Mouse (Mus musculus) MEL (cell line): ENCODE results near the gene Parm1. TPM values are rescaled to one million over a fixed set of nuclear protein-coding genes. Genes with fewer than 3 reads are reported as not detected.

Experiments
- DNase-seq: peaks from one replicate; pipeline ENCODE4 v3.0.0; 2011; ENCODE audit warnings: low read depth, low spot score
- H3K27ac ChIP-seq: 2 replicates; pipeline ENCODE4 v1.5.1; 2012; ENCODE audit warnings: low read depth, mild to moderate bottlenecking, control low read depth, low read length, moderate library complexity; ENCODE audit not compliant: control insufficient read depth
- H3K27me3 ChIP-seq, 2 experiments: fragments of 150-350 bp in 1 of 2; sonication (generic) in 1 of 2; 2 replicates each; pipeline ENCODE4 v1.6.1; 2012; ENCODE audit warnings: low read length in 2 of 2, mild to moderate bottlenecking in 2 of 2, improper control_type of control experiment in 1 of 2, moderate library complexity in 1 of 2; ENCODE audit not compliant: insufficient read depth in 2 of 2, control insufficient read depth in 1 of 2
- H3K36me3 ChIP-seq, 2 experiments: 2 replicates each; pipeline ENCODE4 v1.6.1; 2012 to 2014; ENCODE audit warnings: low read length in 2 of 2, improper control_type of control experiment in 1 of 2, inconsistent platforms in 1 of 2, mild to moderate bottlenecking in 1 of 2; ENCODE audit not compliant: insufficient read depth in 2 of 2, control insufficient read depth in 1 of 2
- H3K4me1 ChIP-seq, 2 experiments: fragments of 150-350 bp in 1 of 2; sonication (generic) in 1 of 2; 2 replicates each; pipeline ENCODE4 v1.6.1; 2012; ENCODE audit warnings: low read length in 2 of 2, improper control_type of control experiment in 1 of 2, mild to moderate bottlenecking in 1 of 2; ENCODE audit not compliant: insufficient read depth in 2 of 2, control insufficient read depth in 1 of 2
- H3K4me3 ChIP-seq, 2 experiments: fragments of 150-350 bp in 1 of 2; sonication (generic) in 1 of 2; 2 replicates each; pipeline ENCODE4 v1.5.1; 2012; ENCODE audit warnings: low read depth in 2 of 2, low read length in 2 of 2, mild to moderate bottlenecking in 2 of 2, moderate library complexity in 2 of 2, control low read depth in 1 of 2, improper control_type of control experiment in 1 of 2; ENCODE audit not compliant: control insufficient read depth in 1 of 2, insufficient read depth in 1 of 2
- H3K79me2 ChIP-seq: 2 replicates; pipeline ENCODE4 v1.6.1; 2012; ENCODE audit warnings: mild to moderate bottlenecking, low read length, moderate library complexity; ENCODE audit not compliant: control insufficient read depth, poor library complexity, insufficient read depth
- H3K9ac ChIP-seq: 2 replicates; pipeline ENCODE4 v1.6.1; 2012; ENCODE audit warnings: low read depth, mild to moderate bottlenecking, control low read depth, low read length, moderate library complexity; ENCODE audit not compliant: control insufficient read depth, poor library complexity, severe bottlenecking
- H3K9me3 ChIP-seq: fragments of 150-350 bp; sonication (generic); replicated peaks from 2 replicates; pipeline ENCODE4 v1.6.1; 2012; ENCODE audit warnings: mild to moderate bottlenecking, low read length, improper control_type of control experiment, moderate library complexity; ENCODE audit not compliant: insufficient read depth
- CHD1 ChIP-seq: IDR thresholded peaks from 2 replicates; pipeline ENCODE4 v1.6.1; 2012; ENCODE audit warnings: low read depth, mild to moderate bottlenecking, inconsistent platforms, low read length, improper control_type of control experiment
- ELF1 ChIP-seq: IDR thresholded peaks from 2 replicates; pipeline ENCODE4 v1.6.1; 2014; ENCODE audit warnings: low read depth, mild to moderate bottlenecking, inconsistent platforms, low read length, improper control_type of control experiment, moderate library complexity
- EP300 ChIP-seq, 2 experiments: IDR thresholded peaks; 2 replicates each; pipeline ENCODE4 v1.6.1; 2011; ENCODE audit warnings: improper control_type of control experiment in 2 of 2, low read length in 2 of 2, low read depth in 1 of 2, mild to moderate bottlenecking in 1 of 2
- ETS1 ChIP-seq: IDR thresholded peaks from 2 replicates; pipeline ENCODE4 v1.6.1; 2012; ENCODE audit warnings: low read depth, mild to moderate bottlenecking, inconsistent platforms, low read length, improper control_type of control experiment, moderate library complexity
- GABPA ChIP-seq: IDR thresholded peaks from 2 replicates; pipeline ENCODE4 v1.6.1; 2012; ENCODE audit warnings: low read depth, mild to moderate bottlenecking, inconsistent platforms, low read length, improper control_type of control experiment, moderate library complexity
- GATA1 ChIP-seq: IDR thresholded peaks from 2 replicates; pipeline ENCODE4 v1.6.1; 2011; ENCODE audit warnings: low read depth, low read length, improper control_type of control experiment
- JUND ChIP-seq: IDR thresholded peaks from 2 replicates; pipeline ENCODE4 v1.6.1; 2011; ENCODE audit warnings: low read depth, mild to moderate bottlenecking, improper control_type of control experiment, low read length
- KAT2A ChIP-seq: conservative IDR thresholded peaks from 2 replicates; pipeline ENCODE4 v1.6.1; 2012; ENCODE audit warnings: low read depth, low read length, improper control_type of control experiment, inconsistent platforms
- MAX ChIP-seq: IDR thresholded peaks from 2 replicates; pipeline ENCODE4 v1.6.1; 2011; ENCODE audit warnings: low read length, improper control_type of control experiment
- MAZ ChIP-seq: IDR thresholded peaks from 2 replicates; pipeline ENCODE4 v1.6.1; 2012; ENCODE audit warnings: low read depth, mild to moderate bottlenecking, inconsistent platforms, low read length, improper control_type of control experiment
- MEF2A ChIP-seq: IDR thresholded peaks from 2 replicates; pipeline ENCODE4 v1.6.1; 2014; ENCODE audit warnings: low read depth, mild to moderate bottlenecking, inconsistent platforms, low read length, improper control_type of control experiment; ENCODE audit not compliant: poor library complexity, insufficient replicate concordance, severe bottlenecking; ENCODE audit errors: extremely low read depth
- MXI1 ChIP-seq: IDR thresholded peaks from 2 replicates; pipeline ENCODE4 v1.6.1; 2011; ENCODE audit warnings: mild to moderate bottlenecking, low read depth, low read length, improper control_type of control experiment
- MYB ChIP-seq: IDR thresholded peaks from 2 replicates; pipeline ENCODE4 v1.6.1; 2011; ENCODE audit warnings: mild to moderate bottlenecking, low read depth, low read length, improper control_type of control experiment
- MYC ChIP-seq: IDR thresholded peaks from 2 replicates; pipeline ENCODE4 v1.6.1; 2011; ENCODE audit warnings: low read depth, mild to moderate bottlenecking, low read length, improper control_type of control experiment, moderate library complexity
- NRF1 ChIP-seq: IDR thresholded peaks from 2 replicates; pipeline ENCODE4 v1.6.1; 2014; ENCODE audit warnings: low read depth, mild to moderate bottlenecking, inconsistent platforms, low read length, improper control_type of control experiment, moderate library complexity; ENCODE audit not compliant: poor library complexity, insufficient read depth, severe bottlenecking
- POLR2A ChIP-seq, 2 experiments: IDR thresholded peaks; 2 replicates each; pipeline ENCODE4 v1.6.1; 2011 to 2012; ENCODE audit warnings: low read length in 2 of 2, mild to moderate bottlenecking in 2 of 2, control low read depth in 1 of 2, improper control_type of control experiment in 1 of 2, low read depth in 1 of 2, moderate library complexity in 1 of 2; ENCODE audit not compliant: control insufficient read depth in 1 of 2, insufficient read depth in 1 of 2, poor library complexity in 1 of 2
- POLR2AphosphoS2 ChIP-seq: IDR thresholded peaks from 2 replicates; pipeline ENCODE4 v1.6.1; 2011; ENCODE audit warnings: low read length, improper control_type of control experiment
- RCOR1 ChIP-seq: IDR thresholded peaks from 2 replicates; pipeline ENCODE4 v1.6.1; 2012; ENCODE audit warnings: low read depth, mild to moderate bottlenecking, inconsistent platforms, low read length, improper control_type of control experiment
- SIN3A ChIP-seq: IDR thresholded peaks from 2 replicates; pipeline ENCODE4 v1.6.1; 2012; ENCODE audit warnings: low read length, improper control_type of control experiment, inconsistent platforms
- TAL1 ChIP-seq: IDR thresholded peaks from 2 replicates; pipeline ENCODE4 v1.6.1; 2012; ENCODE audit warnings: mild to moderate bottlenecking, inconsistent platforms, low read length, moderate library complexity, mixed read lengths
- TCF12 ChIP-seq: IDR thresholded peaks from 2 replicates; pipeline ENCODE4 v1.6.1; 2014; ENCODE audit warnings: low read depth, mild to moderate bottlenecking, inconsistent platforms, low read length, improper control_type of control experiment, moderate library complexity
- UBTF ChIP-seq: IDR thresholded peaks from 2 replicates; pipeline ENCODE4 v1.6.1; 2012; ENCODE audit warnings: low read depth, mild to moderate bottlenecking, inconsistent platforms, low read length, improper control_type of control experiment, moderate library complexity, borderline replicate concordance; ENCODE audit not compliant: insufficient read depth
- USF1 ChIP-seq: IDR thresholded peaks from 2 replicates; pipeline ENCODE4 v1.6.1; 2014; ENCODE audit warnings: low read depth, mild to moderate bottlenecking, inconsistent platforms, low read length, improper control_type of control experiment, moderate library complexity
- ZC3H11A ChIP-seq: IDR thresholded peaks from 2 replicates; pipeline ENCODE4 v1.6.1; 2012; ENCODE audit warnings: low read depth, mild to moderate bottlenecking, inconsistent platforms, low read length, improper control_type of control experiment
- ZMIZ1 ChIP-seq: IDR thresholded peaks from 2 replicates; pipeline ENCODE4 v1.6.1; 2012; ENCODE audit warnings: low read depth, mild to moderate bottlenecking, inconsistent platforms, low read length, improper control_type of control experiment, moderate library complexity
- ZNF384 ChIP-seq: IDR thresholded peaks from 2 replicates; pipeline ENCODE4 v1.6.1; 2012; ENCODE audit warnings: low read depth, mild to moderate bottlenecking, inconsistent platforms, low read length, improper control_type of control experiment
- polyA plus RNA-seq, 2 experiments: library from polyadenylated mRNA; stranded (reverse) in 1 of 2; unstranded in 1 of 2; fragments of >175 nt in 1 of 2; fragments of >200 nt in 1 of 2; gene quantifications; 2 replicates each; pipeline versions ENCODE4 v1.2.1 to v1.2.4; 2012; ENCODE audit warnings: low replicate concordance in 2 of 2, low read depth in 1 of 2; ENCODE audit not compliant: insufficient read length in 2 of 2, insufficient read depth in 1 of 2, missing spikeins in 1 of 2
- total RNA-seq: library from RNA; depleted of rRNA; stranded (reverse); fragments of 300-350 nt; gene quantifications from 2 replicates; pipeline ENCODE4 v1.2.3, GENCODE M21; 2012

The Parm1 gene
- total and polyA plus RNA-seq, 3 experiments: 19.1 to 76.1 (median 41.0) TPM

GRCm38 (mm10) chr5:91607841-91608240, 90.4 kb downstream of the Parm1 start:
- Histone ChIP-seq H3K9me3 (no peaks in the 10 kb centered on the region), H3K27me3 (no peaks in the 10 kb centered on the region), H3K4me3 (no peak overlapping the region), H3K9ac (no peak overlapping the region), H3K27ac (no peak overlapping the region), H3K79me2 (no peaks in the 10 kb centered on the region), H3K36me3 (peaks cover 0 to 24% of the 10 kb centered on the region in 2 experiments; a peak in 3 of 4 replicates), H3K4me1 (peaks cover 0 to 3% of the 10 kb centered on the region in 2 experiments)
- no peak for DNase-seq
- TF ChIP-seq GABPA (no peak), EP300 (IDR thresholded peaks at IDR 0.05; ENCODE audit: low read depth in 1 of 2, low read length in 2 of 2) (no peak), RCOR1 (no peak), NRF1 (no peak), ZC3H11A (no peak), POLR2AphosphoS2 (no peak), UBTF (no peak)

GRCm38 (mm10) chr5:91609041-91609440, 91.6 kb downstream of the Parm1 start:
- Histone ChIP-seq H3K27me3 (no peaks in the 10 kb centered on the region), H3K27ac (no peak overlapping the region), H3K4me1 (peaks cover 0 to 3% of the 10 kb centered on the region in 2 experiments)
- TF ChIP-seq MAZ: no peak
- no peak for TF ChIP-seq CHD1
- TF ChIP-seq TCF12: no peak
- TF ChIP-seq ELF1: no peak
- TF ChIP-seq GATA1: no peak
- TF ChIP-seq MAX: no peak
- peak; percentile 37; the same call in 1 of the 2 replicates for TF ChIP-seq MYB
- TF ChIP-seq MYC: 0 out of 2 replicates have a peak, but pooled peaks have one; percentile 19
- no peak for TF ChIP-seq POLR2A (IDR thresholded peaks at IDR 0.05; ENCODE audit: control insufficient read depth in 1 of 2, insufficient read depth in 1 of 2, low read depth in 1 of 2, low read length in 2 of 2, poor library complexity in 1 of 2)
- TF ChIP-seq KAT2A: no peak
- no peak for TF ChIP-seq NRF1
- no peak for TF ChIP-seq SIN3A
- no peak for TF ChIP-seq TAL1
- TF ChIP-seq MEF2A: no peak
- TF ChIP-seq POLR2AphosphoS2: no peak
- 0 out of 2 replicates have a peak, but pooled peaks have one; percentile 24 for TF ChIP-seq RCOR1
- TF ChIP-seq EP300 (IDR thresholded peaks at IDR 0.05; ENCODE audit: low read depth in 1 of 2, low read length in 2 of 2): peak; percentile 31 to 60; a peak in 3 of 4 replicates
- no peak for TF ChIP-seq ETS1
- TF ChIP-seq JUND: no peak
- no peak for TF ChIP-seq ZNF384
- TF ChIP-seq ZMIZ1: no peak
- TF ChIP-seq USF1: no peak
- TF ChIP-seq MXI1: 0 out of 2 replicates have a peak, but pooled peaks have one; percentile 31
- TF ChIP-seq, all 39 proteins: peak for 5
- DNase-seq: peak; percentile 52
- Histone ChIP-seq H3K9ac (no peak overlapping the region), H3K79me2 (no peaks in the 10 kb centered on the region), H3K4me3 (no peak overlapping the region), H3K36me3 (peaks cover 0 to 24% of the 10 kb centered on the region in 2 experiments; a peak in 3 of 4 replicates), H3K9me3 (no peaks in the 10 kb centered on the region)
